Mouse (Mus musculus) cerebellum, adult 8-10 months (tissue): ENCODE data around the gene Efcab9.

Experiments
- DNase-seq: peaks from one replicate; pipeline ENCODE4 v3.0.0; 2022

Efcab9 gene

DNA sequence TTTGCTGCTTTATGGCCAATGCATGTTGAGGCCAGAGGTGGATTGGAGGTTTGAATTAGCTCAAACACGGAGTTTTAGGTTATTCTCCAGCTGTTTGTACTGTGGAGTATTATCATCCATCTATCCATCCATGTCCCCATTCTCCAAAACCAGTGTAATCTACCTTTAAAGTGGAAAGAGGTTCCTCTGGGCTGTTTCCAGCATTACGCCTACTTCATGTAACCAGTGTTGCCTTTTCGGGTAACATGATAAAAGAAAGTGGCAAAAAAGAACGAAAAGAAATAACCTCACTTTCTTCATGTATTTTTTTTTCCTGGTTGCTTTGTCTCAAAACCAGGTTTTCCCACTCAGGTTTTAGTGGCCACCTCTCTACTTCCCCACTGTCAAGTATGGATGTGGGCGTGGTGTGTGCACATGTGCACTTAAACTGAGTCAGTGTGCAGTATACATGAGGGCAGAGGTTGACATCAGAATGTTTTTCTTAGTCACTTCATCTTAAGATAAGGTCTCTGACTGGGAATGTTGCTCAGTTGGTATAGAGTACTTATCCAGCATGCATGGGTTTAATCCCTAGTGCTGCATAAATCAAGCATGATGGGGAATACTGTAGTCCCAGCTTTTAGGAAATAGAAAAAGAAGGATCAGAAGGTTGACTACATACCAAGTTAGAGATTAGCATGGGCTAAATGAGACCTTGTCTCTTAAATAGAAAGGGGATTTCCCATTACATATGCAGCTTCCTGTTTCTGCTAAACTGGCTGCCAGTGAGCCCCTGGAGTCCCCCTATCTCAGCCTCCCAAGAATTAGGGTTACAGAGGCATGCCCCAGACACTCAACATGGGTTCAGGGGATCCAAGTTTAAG is 42.8 kb downstream of the Efcab9 start:
- DNase-seq: no peak

DNA sequence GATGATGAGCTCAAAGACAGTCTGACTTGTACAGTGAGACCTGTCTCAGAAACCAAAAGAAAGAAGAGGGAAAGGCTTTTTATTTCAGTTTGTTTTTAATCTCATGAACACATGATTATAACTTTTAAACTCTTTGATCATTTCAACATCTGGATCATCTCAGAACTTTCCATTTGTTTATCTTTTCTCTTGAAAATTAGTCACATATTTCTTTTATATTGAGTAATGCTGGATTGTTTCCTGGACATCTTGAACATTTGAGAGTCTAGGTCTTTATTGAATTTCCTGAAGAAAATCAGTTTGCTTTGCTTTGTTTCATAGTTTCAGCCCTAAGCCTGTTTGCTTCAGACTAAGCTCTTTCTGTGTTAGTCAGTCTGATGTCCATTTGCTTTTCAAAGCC is 43.5 kb downstream of the Efcab9 start:
- DNase-seq: no peak

DNA sequence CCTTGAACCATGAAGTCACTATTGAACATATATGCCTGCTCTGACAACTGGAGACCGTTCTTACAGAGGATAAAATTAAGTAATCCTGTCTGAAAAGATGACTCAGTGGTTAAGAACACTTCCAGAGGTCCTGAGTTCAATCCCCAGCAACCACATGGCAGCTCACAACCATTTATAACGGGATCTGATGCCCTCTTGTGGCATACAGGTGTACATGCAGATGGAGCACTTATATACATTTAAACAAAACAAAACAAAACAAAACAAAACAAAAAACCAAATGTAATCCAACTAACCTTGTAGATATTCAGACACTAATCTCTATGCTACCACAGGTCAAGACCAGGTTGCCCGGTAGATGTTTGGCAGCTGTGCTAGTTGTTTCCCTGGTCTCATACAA is 44.4 kb downstream of the Efcab9 start:
- DNase-seq: no peak

DNA sequence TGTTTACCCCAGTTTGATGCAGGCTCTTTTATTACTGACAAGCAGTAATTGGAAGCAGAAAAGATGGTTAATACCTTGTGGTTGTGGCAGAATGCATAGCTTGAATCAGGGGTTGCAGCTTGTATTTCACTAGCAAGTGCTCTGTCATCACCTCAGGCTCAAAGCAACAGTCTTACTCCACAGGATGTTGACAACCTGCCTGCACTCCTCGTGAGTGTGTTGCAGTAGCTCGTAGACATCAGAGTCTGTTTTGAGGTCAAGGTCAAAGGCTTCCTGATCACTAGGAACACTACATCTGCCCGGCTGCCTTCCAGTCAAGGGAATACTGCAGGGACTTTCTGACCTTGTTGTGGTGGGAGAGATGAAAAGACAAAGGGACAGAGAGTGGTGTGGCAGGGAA is 45.3 kb downstream of the Efcab9 start:
- no peak for DNase-seq

GRCm38 (mm10) chr11:32485290-32485689 is 46.6 kb downstream of the Efcab9 start:
- DNase-seq: no peak

DNA sequence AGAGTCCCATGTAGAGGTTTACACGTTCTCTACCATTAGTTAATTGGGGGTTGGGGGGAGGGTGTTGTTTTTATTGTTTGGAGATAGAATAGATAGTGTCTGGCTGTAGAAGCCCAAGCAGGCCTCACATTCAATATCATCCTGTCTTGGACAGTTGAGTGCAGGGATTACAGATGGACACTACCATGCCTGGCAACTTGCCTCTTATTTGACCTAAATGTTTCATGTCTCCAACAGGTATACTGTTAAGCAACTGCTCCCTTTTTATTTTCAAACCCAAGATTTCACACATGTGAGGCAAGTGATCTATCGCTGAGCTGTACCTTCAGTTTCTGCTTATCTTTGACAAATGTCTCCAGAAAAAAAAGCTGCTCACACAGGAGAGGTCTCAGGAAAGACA is 50.4 kb downstream of the Efcab9 start:
- peak; percentile 51 for DNase-seq

- no peak for DNase-seq
These were observed 56.2 kb downstream of the Efcab9 start for GRCm38 (mm10) chr11:32475487-32476236.

- DNase-seq: no peak
These were observed 57.2 kb downstream of the Efcab9 start for GRCm38 (mm10) chr11:32474725-32475124.
